Mouse (Mus musculus): ENCODE data around the gene Mob1b. TPM values are rescaled to one million over a fixed set of nuclear protein-coding genes. Genes with fewer than 3 reads are reported as not detected.
"Not testable (repeated sequence)": the region's sequence is repeated elsewhere in the genome, so short reads cannot be mapped to it uniquely, and the experiment has no call there.

Gene Mob1b
- polyA plus RNA-seq, 1 experiment from 2014 or later: 9.7 TPM

DNA sequence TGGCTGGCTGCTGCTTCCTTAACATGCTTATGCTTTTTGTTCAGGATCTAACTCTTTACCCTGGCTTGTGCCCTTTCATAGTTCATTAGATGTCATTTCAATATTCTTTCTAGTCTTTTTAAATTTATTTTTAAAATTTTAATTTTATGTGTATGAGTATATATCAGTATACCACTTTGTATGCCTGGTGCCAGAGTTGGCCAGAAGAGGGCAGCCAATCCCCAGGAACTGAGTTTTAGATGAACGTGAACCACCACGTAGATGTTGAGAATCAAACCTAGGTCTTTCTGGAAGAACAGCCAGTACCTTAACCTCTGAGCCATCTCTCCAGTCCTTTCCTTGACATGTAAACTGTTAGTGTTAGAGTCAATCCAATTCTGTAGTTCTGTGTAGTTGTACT, 14.1 kb downstream of the Mob1b start:
- ATAC-seq (no peak), DNase-seq (ENCODE audit: low spot score) (no peak)
- Histone ChIP-seq H3K9ac (replicated peaks; ENCODE audit: low read depth) (no peak overlapping the region), H3K27me3 (replicated peaks; ENCODE audit: insufficient read depth, low read length) (no peaks in the 10 kb centered on the region), H3K4me3 (ENCODE audit: low read depth, low read length) (no peak overlapping the region), H3K4me1 (ENCODE audit: insufficient read depth, low read depth, low read length) (no peaks in the 10 kb centered on the region), H3K36me3 (ENCODE audit: insufficient read depth, low read length) (no peaks in the 10 kb centered on the region), H3K27ac (ENCODE audit: low read length) (no peak overlapping the region), H3K4me2 (replicated peaks; ENCODE audit: low read depth, low read length) (no peak overlapping the region), H3K9me3 (ENCODE audit: low read length) (no peaks in the 10 kb centered on the region)
- WGBS: 87% methylated on average over 2 of the region's 2 CpGs
- TF ChIP-seq CTCF (IDR thresholded peaks at IDR 0.05): peak; percentile 48
- TF ChIP-seq EP300 (IDR thresholded peaks at IDR 0.05): no peak

DNA sequence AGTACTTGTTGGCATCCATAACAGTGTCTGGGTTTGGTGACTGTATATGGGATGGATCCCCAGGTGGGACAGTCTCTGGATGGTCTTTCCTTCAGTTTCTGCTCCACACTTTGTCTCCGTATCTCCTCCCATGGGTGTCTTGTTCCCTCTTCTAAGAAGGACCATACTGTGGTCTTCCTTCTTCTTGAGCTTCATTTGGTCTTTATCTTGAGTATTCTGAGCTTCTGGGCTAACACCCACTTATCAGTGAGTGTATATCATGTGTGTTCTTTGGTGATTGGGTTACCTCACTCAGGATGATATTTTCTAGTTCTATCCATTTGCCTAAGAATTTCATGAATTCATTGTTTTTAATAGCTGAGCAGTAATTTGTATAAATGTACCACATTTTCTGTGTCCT, 20.4 kb downstream of the Mob1b start:
- not testable (repeated sequence) for H3K4me2 ChIP-seq (replicated peaks; ENCODE audit: low read depth, low read length); H3K9ac ChIP-seq (replicated peaks; ENCODE audit: low read depth); H3K4me1 ChIP-seq (ENCODE audit: insufficient read depth, low read depth, low read length); H3K27me3 ChIP-seq (replicated peaks; ENCODE audit: insufficient read depth, low read length); H3K27ac ChIP-seq (ENCODE audit: low read length); H3K9me3 ChIP-seq (ENCODE audit: low read length); H3K4me3 ChIP-seq (ENCODE audit: low read depth, low read length); ATAC-seq; DNase-seq (ENCODE audit: low spot score); H3K36me3 ChIP-seq (ENCODE audit: insufficient read depth, low read length)
- 95% methylated on average over 1 of the region's 1 CpGs for WGBS

GRCm38 (mm10) chr5:88747774-88748173, 27.1 kb downstream of the Mob1b start:
- Histone ChIP-seq H3K4me2 (replicated peaks; ENCODE audit: low read depth, low read length) (no peak overlapping the region), H3K36me3 (ENCODE audit: insufficient read depth, low read length) (no peaks in the 10 kb centered on the region), H3K27me3 (replicated peaks; ENCODE audit: insufficient read depth, low read length) (no peaks in the 10 kb centered on the region), H3K4me1 (ENCODE audit: insufficient read depth, low read depth, low read length) (no peaks in the 10 kb centered on the region), H3K9ac (replicated peaks; ENCODE audit: low read depth) (no peak overlapping the region), H3K9me3 (ENCODE audit: low read length) (no peaks in the 10 kb centered on the region), H3K4me3 (ENCODE audit: low read depth, low read length) (no peak overlapping the region), H3K27ac (ENCODE audit: low read length) (no peak overlapping the region)
- DNase-seq (ENCODE audit: low spot score) (peak; percentile 44), ATAC-seq (no peak)
- TF ChIP-seq EP300 (IDR thresholded peaks at IDR 0.05): no peak
- no peak for TF ChIP-seq CTCF (IDR thresholded peaks at IDR 0.05)
- 57% methylated on average over 1 of the region's 1 CpGs for WGBS

- no peak for ATAC-seq
- no peak for DNase-seq (ENCODE audit: low spot score)
- Histone ChIP-seq H3K4me2 (replicated peaks; ENCODE audit: low read depth, low read length) (no peak overlapping the region), H3K36me3 (ENCODE audit: insufficient read depth, low read length) (peaks cover 5% of the 10 kb centered on the region; the same call in 1 of the 2 replicates), H3K9me3 (ENCODE audit: low read length) (no peaks in the 10 kb centered on the region), H3K27ac (ENCODE audit: low read length) (no peak overlapping the region), H3K9ac (replicated peaks; ENCODE audit: low read depth) (no peak overlapping the region), H3K4me3 (ENCODE audit: low read depth, low read length) (no peak overlapping the region), H3K27me3 (replicated peaks; ENCODE audit: insufficient read depth, low read length) (no peaks in the 10 kb centered on the region), H3K4me1 (ENCODE audit: insufficient read depth, low read depth, low read length) (no peaks in the 10 kb centered on the region)
- 61% methylated on average over 4 of the region's 4 CpGs for WGBS
- TF ChIP-seq CTCF (IDR thresholded peaks at IDR 0.05) (no peak), EP300 (IDR thresholded peaks at IDR 0.05) (no peak)
These were observed 32.5 kb downstream of the Mob1b start for GRCm38 (mm10) chr5:88753199-88753598.

GRCm38 (mm10) chr5:88762611-88763010, 42.0 kb downstream of the Mob1b start:
- Histone ChIP-seq H3K9me3 (ENCODE audit: low read length) (no peaks in the 10 kb centered on the region), H3K4me3 (ENCODE audit: low read depth, low read length) (no peak overlapping the region), H3K4me2 (replicated peaks; ENCODE audit: low read depth, low read length) (no peak overlapping the region), H3K9ac (replicated peaks; ENCODE audit: low read depth) (no peak overlapping the region), H3K27me3 (replicated peaks; ENCODE audit: insufficient read depth, low read length) (no peaks in the 10 kb centered on the region), H3K27ac (ENCODE audit: low read length) (no peak overlapping the region), H3K4me1 (ENCODE audit: insufficient read depth, low read depth, low read length) (no peaks in the 10 kb centered on the region; the same call in 1 of the 2 replicates), H3K36me3 (ENCODE audit: insufficient read depth, low read length) (no peaks in the 10 kb centered on the region)
- 86% methylated on average over 5 of the region's 5 CpGs for WGBS
- TF ChIP-seq EP300 (IDR thresholded peaks at IDR 0.05): no peak
- no peak for TF ChIP-seq CTCF (IDR thresholded peaks at IDR 0.05)
- no peak for ATAC-seq
- no peak for DNase-seq (ENCODE audit: low spot score)

- Histone ChIP-seq H3K9me3 (ENCODE audit: low read length) (no peaks in the 10 kb centered on the region), H3K4me2 (replicated peaks; ENCODE audit: low read depth, low read length) (peak overlapping the region; percentile 92), H3K4me3 (ENCODE audit: low read depth, low read length) (peak overlapping the region; percentile 53), H3K27ac (ENCODE audit: low read length) (peak overlapping the region; percentile 47; the same call in 1 of the 2 replicates), H3K4me1 (ENCODE audit: insufficient read depth, low read depth, low read length) (no peaks in the 10 kb centered on the region; the same call in 1 of the 2 replicates), H3K36me3 (ENCODE audit: insufficient read depth, low read length) (no peaks in the 10 kb centered on the region), H3K27me3 (replicated peaks; ENCODE audit: insufficient read depth, low read length) (no peaks in the 10 kb centered on the region), H3K9ac (replicated peaks; ENCODE audit: low read depth) (peak overlapping the region; percentile 41; the same call in 1 of the 2 replicates)
- DNase-seq (ENCODE audit: low spot score): no peak
- WGBS: under 1% methylated on average over 21 of the region's 23 CpGs
- TF ChIP-seq CTCF (IDR thresholded peaks at IDR 0.05): no peak
- TF ChIP-seq EP300 (IDR thresholded peaks at IDR 0.05): no peak
- peak; percentile 36 for ATAC-seq
These were observed 43.9 kb downstream of the Mob1b start for GRCm38 (mm10) chr5:88764430-88764986.

Data from lung, postnatal 0 days (tissue).